Mouse (Mus musculus): ENCODE measurements around the gene Elmo1. TPM values are rescaled to one million over a fixed set of nuclear protein-coding genes. Genes with fewer than 3 reads are reported as not detected.

Elmo1 gene
- total RNA-seq, 2 experiments from 2014 or later, result 42.0 to 103 TPM

GRCm38 (mm10) chr13:20433221-20433858 lies 342.9 kb downstream of the Elmo1 start:
- ATAC-seq (replicated peaks; ENCODE audit: poor library complexity), result no peak

- ATAC-seq (replicated peaks; ENCODE audit: poor library complexity), result no peak
Observed at GRCm38 (mm10) chr13:20434071-20434470, 343.7 kb downstream of the Elmo1 start.

- no peak for ATAC-seq (replicated peaks; ENCODE audit: poor library complexity)
Observed at GRCm38 (mm10) chr13:20439488-20439887, 349.1 kb downstream of the Elmo1 start.

GRCm38 (mm10) chr13:20450831-20451353 lies 360.5 kb downstream of the Elmo1 start:
- ATAC-seq (replicated peaks; ENCODE audit: poor library complexity), result no peak

- ATAC-seq (replicated peaks; ENCODE audit: poor library complexity), result no peak
Observed at GRCm38 (mm10) chr13:20454357-20454756, 364.0 kb downstream of the Elmo1 start.

- no peak for ATAC-seq (replicated peaks; ENCODE audit: poor library complexity)
Observed at GRCm38 (mm10) chr13:20460096-20460495, 369.7 kb downstream of the Elmo1 start.

- ATAC-seq (replicated peaks; ENCODE audit: poor library complexity), result no peak
Observed at GRCm38 (mm10) chr13:20461616-20462015, 371.2 kb downstream of the Elmo1 start.

GRCm38 (mm10) chr13:20464161-20464560 lies 373.8 kb downstream of the Elmo1 start:
- ATAC-seq (replicated peaks; ENCODE audit: poor library complexity), result no peak

- ATAC-seq (replicated peaks; ENCODE audit: poor library complexity), result no peak
Observed at GRCm38 (mm10) chr13:20467381-20467780, 377.0 kb downstream of the Elmo1 start.

- peak; percentile 90 for ATAC-seq (replicated peaks; ENCODE audit: poor library complexity)
Observed at GRCm38 (mm10) chr13:20471732-20472131, 381.3 kb downstream of the Elmo1 start.

GRCm38 (mm10) chr13:20472301-20472831 lies 382.0 kb downstream of the Elmo1 start:
- ATAC-seq (replicated peaks; ENCODE audit: poor library complexity), result no peak

GRCm38 (mm10) chr13:20472891-20473539 lies 382.6 kb downstream of the Elmo1 start:
- no peak for ATAC-seq (replicated peaks; ENCODE audit: poor library complexity)

- ATAC-seq (replicated peaks; ENCODE audit: poor library complexity), result 0 out of 2 replicates have a peak, but pooled peaks have one; percentile 20
Observed at GRCm38 (mm10) chr13:20473641-20474078, 383.3 kb downstream of the Elmo1 start.

GRCm38 (mm10) chr13:20474600-20474999 lies 384.2 kb downstream of the Elmo1 start:
- no peak for ATAC-seq (replicated peaks; ENCODE audit: poor library complexity)

- ATAC-seq (replicated peaks; ENCODE audit: poor library complexity), result no peak
Observed at GRCm38 (mm10) chr13:20481805-20482204, 391.4 kb downstream of the Elmo1 start.

- peak; percentile 76 for ATAC-seq (replicated peaks; ENCODE audit: poor library complexity)
Observed at GRCm38 (mm10) chr13:20489110-20489509, 398.7 kb downstream of the Elmo1 start.

- peak; percentile 88 for ATAC-seq (replicated peaks; ENCODE audit: poor library complexity)
Observed at GRCm38 (mm10) chr13:20489698-20490417, 399.5 kb downstream of the Elmo1 start.

- no peak for ATAC-seq (replicated peaks; ENCODE audit: poor library complexity)
Observed at GRCm38 (mm10) chr13:20490860-20491594, 400.6 kb downstream of the Elmo1 start.

- ATAC-seq (replicated peaks; ENCODE audit: poor library complexity), result no peak
Observed at GRCm38 (mm10) chr13:20491666-20492065, 401.3 kb downstream of the Elmo1 start.

GRCm38 (mm10) chr13:20494047-20494739 lies 403.8 kb downstream of the Elmo1 start:
- peak; percentile 32 for ATAC-seq (replicated peaks; ENCODE audit: poor library complexity)

Data from megakaryocyte progenitor cell, adult 5-6 weeks (primary cell).